Mouse (Mus musculus): ENCODE results near the gene Mrps7.
A peak's percentile ranks its signal among the peaks of the same experiment; 100 is the strongest.

Gene Mrps7

GRCm38 (mm10) chr11:115603476-115604303 is at the start of gene Mrps7, which contains the start of gene Gga3:
Gene Mrps7 (plus strand): TSS chr11:115603925.
Gene Gga3 (minus strand): TSS chr11:115604051.
- peak; percentile 79 to 81 for DNase-seq (ENCODE audit: low spot score in 2 of 2)

DNA sequence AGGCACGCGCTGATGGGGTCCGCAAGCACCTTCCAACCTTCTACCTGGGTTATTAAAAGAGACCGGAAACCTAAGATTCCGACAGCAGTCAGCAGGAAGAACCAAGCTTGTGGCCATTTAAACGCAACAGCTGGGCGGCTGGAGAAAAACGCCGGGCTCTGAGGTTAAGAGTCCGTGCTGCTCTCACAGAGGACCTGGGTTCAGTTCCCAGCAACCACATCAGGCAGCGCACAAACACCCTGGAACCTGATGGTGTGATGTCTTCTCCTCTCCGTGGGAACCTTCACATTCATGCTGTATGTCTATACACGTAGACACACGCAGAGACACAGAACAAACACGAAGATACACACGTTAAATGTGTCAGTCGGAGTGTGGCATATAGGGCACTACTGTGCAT is 48.0 kb upstream of the Mrps7 start:
- DNase-seq (ENCODE audit: low spot score in 2 of 2): no peak

DNA sequence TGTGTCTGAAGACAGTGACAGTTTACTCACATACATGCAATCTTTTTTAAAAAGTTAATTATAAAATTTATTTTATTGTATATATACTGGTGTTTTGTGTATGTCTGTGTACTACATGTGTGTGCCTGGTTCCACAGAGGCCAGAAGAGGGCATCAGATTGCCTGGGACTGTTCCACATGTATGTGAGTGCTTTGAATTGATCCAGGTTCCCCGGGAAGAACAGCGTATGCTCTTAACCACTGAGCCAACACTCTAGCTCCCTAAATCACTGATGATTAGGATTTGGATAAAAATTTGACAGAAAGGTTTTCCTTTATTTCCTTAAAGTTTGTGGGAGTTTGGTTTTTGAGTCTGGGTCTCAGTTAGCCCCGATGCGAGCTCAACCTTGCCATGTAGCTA is 40.3 kb upstream of the Mrps7 start:
- DNase-seq (ENCODE audit: low spot score in 2 of 2): no peak

DNA sequence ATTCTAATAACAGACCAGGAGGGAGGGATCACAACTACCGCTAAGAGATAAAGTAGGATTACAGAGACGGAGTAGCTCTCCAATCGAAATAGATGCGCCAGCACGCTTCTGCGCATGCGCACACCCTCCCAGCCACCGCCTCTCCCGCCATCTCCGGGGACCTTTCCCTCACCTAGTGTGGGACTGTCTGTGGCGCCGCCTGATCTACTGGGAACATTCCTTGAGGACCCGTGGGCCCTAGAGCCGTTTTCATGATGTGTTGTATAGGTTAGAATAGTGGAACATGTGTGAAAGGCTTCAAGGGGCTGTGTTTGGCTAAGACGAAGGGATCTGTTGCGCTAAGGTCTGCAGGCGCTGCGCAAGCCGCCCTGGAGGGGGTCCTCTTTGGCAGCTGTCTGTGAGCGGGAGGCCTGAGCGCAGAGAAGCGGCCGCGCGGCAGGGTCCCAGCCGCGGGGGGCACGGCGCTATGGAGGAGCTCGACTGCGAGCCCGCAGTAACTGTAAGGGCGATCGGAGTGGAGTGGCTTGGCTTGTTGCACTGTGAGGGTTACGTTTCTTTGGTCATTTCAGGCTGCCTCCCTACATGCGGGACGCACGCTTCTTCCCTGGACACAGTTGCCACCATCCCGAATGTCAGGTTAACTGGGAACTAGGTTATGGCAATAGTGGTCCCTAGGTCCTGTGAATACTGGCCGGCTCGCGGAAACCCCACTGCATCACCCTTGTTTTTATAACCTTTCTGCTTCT is 39.5 kb upstream of the Mrps7 start, which contains the start of gene Nup85:
Gene Nup85, plus strand, starts transcription at position 371 of the 746 bp plus-strand sequence.
- DNase-seq (ENCODE audit: low spot score in 2 of 2): peak; percentile 94 to 97

GRCm38 (mm10) chr11:115564961-115565360 is 38.8 kb upstream of the Mrps7 start:
- DNase-seq (ENCODE audit: low spot score in 2 of 2): no peak

DNA sequence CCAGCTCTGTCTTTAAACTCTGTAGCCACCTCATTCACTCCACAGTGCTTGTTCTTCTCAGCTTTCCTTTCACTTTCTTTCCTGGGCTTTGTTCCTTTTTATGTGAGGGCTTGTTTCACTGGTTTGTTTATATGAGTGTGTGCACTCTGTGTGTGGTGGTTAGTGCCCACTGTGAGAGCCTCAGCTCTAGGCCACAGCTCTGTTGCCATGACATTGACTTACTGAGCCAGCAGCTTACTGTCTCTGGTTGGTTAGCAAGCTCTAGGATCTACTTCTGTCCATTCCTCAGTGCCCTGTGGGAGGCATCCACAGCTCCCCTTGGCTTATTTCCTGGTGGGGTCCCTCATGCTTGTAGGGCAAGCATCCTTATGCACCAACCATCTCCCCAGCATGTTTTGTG is 24.6 kb upstream of the Mrps7 start:
- DNase-seq (ENCODE audit: low spot score in 2 of 2): no peak

GRCm38 (mm10) chr11:115582913-115583606 is 20.7 kb upstream of the Mrps7 start:
- DNase-seq (ENCODE audit: low spot score in 2 of 2): no peak

GRCm38 (mm10) chr11:115584376-115585073 is 19.2 kb upstream of the Mrps7 start:
- no peak for DNase-seq (ENCODE audit: low spot score in 2 of 2)

DNA sequence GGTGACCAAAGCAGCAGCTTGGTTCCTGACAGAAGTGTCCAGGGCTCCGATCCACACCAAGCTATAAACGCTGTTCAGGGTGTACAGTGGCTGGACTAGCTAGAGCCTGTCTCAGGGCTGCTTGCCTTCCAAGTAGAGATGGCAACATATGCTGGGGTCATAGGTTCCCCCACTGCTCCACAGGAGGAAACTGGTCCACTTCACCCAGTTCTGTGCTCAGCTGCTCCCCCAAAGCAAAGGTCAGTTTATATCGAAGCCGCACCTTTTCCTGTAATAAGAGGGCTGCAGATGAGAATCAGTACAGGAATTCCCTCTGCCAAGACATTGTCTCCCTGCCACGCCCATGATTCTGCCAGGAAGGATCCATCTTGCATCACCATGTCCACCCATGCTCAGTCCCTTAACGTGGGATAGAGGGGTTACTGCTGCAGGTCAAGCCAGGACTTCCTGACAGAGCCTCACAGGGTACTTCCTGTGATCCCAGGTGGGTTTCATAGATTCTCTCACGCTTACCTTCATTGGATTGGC is 18.1 kb upstream of the Mrps7 start:
- no peak for DNase-seq (ENCODE audit: low spot score in 2 of 2)

- DNase-seq (ENCODE audit: low spot score in 2 of 2): no peak
These were observed 17.3 kb upstream of the Mrps7 start for GRCm38 (mm10) chr11:115586403-115586802.

GRCm38 (mm10) chr11:115587984-115588383 is 15.7 kb upstream of the Mrps7 start:
- DNase-seq (ENCODE audit: low spot score in 2 of 2): no peak

GRCm38 (mm10) chr11:115590526-115591075 is 13.1 kb upstream of the Mrps7 start:
- no peak for DNase-seq (ENCODE audit: low spot score in 2 of 2)

GRCm38 (mm10) chr11:115595209-115595608 is 8.5 kb upstream of the Mrps7 start:
- DNase-seq (ENCODE audit: low spot score in 2 of 2): no peak

DNA sequence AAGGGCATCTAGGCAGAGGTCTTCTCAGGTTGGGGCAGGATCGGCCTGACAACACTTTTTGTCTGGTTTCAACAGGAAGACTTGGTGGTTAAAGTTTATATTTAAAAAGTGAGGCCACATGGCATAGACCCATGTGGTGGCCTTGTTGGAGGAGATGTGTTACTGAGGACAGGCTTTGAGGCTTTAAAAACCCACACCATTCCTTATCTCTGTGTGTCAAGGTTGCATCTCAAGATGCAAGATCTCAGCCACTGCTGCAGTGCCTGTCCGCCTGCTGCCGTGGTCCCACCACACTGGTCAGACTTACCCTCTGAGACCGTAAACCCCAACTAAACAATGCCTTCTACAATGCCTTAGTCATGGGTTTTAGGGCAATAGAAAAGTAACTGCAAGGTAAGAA is 5.4 kb upstream of the Mrps7 start:
- DNase-seq (ENCODE audit: low spot score in 2 of 2): no peak

DNA sequence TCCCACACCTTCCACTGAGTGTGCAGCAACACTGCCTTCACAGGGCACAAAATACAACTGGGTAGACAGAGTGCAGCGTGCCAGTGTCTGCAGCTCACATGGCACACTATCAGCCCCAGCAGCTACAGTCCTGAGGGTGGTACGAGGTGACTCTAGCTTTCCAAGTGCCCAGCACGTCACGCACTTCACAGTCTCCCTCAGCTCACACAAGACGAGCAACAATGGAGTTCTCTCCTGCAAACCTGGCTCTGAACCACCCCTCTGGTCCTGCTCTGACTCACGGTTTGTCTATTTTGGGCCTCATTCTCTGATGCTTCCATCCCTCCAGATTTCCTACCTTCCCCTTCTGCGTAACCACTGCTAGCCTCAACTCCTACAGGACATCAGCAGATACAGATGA is 4.0 kb upstream of the Mrps7 start:
- DNase-seq (ENCODE audit: low spot score in 2 of 2): no peak

GRCm38 (mm10) chr11:115600743-115601142 is 3.0 kb upstream of the Mrps7 start:
- DNase-seq (ENCODE audit: low spot score in 2 of 2): no peak

- no peak for DNase-seq (ENCODE audit: low spot score in 2 of 2)
These were observed 2.6 kb upstream of the Mrps7 start for GRCm38 (mm10) chr11:115601174-115601573.

DNA sequence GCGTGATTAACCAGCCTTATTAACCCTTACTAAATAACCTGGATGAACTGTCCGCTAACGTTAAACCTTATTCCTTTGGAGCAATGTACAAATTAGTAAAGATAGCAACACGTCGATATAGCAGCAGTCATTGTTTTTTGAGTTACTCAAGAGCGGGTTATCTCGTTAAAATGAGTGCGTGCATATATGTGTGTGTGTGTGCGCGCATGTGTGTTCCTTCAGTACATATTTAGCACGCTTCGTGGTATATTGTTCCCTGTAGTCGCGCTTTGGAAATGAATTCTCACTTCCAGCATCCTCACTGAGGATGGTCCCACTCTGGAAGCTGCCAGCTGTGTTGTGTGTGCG is 623 bp upstream of the Mrps7 start:
- DNase-seq (ENCODE audit: low spot score in 2 of 2): no peak

DNA sequence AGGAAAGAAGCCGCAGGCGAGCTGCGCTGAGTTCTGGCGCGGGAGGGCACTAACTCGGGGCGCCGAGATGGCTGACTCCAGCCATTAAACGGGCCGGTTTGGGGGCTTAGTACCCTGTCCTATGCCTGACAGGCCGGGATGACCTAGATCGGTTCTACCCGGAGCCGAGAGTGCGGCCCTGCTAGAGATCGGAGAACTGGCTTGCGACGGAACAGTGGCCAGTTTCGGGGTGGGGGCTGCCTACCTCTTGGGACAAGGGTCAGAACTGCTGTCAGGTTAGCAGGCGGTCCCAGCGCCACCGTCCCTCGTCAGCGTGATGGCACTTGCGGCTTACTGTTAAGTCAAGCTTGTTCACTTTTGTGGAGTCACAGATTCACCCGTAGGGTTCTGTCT is 575 bp downstream of the Mrps7 start:
- no peak for DNase-seq (ENCODE audit: low spot score in 2 of 2)

GRCm38 (mm10) chr11:115606733-115607132 is 3.0 kb downstream of the Mrps7 start:
- DNase-seq (ENCODE audit: low spot score in 2 of 2): no peak

Data from frontal cortex, postnatal 14 days (tissue).